Mouse (Mus musculus) thymus, postnatal 4 days (tissue): ENCODE data around the gene Chrd.
A peak's percentile ranks its signal among the peaks of the same experiment; 100 is the strongest.

Experiments used
- DNase-seq: peaks from one replicate; pipeline ENCODE4 v3.0.0; 2021

The Chrd gene

GRCm38 (mm10) chr16:20732925-20733730, at the start of gene Chrd:
Gene Chrd, plus strand, starts transcription at chr16:20733127.
- DNase-seq = no peak

- no peak for DNase-seq
Measured at GRCm38 (mm10) chr16:20690774-20691173, 42.2 kb upstream of the Chrd start.

GRCm38 (mm10) chr16:20691617-20692016, 41.3 kb upstream of the Chrd start:
- DNase-seq = no peak

- DNase-seq = no peak
Measured at GRCm38 (mm10) chr16:20692241-20692965, 40.5 kb upstream of the Chrd start.

- peak; percentile 85 for DNase-seq
Measured at GRCm38 (mm10) chr16:20693111-20693701, 39.7 kb upstream of the Chrd start, which contains the start of gene Fam131a. Gene Fam131a, plus strand, starts transcription at chr16:20693241.

- DNase-seq = no peak
Measured at GRCm38 (mm10) chr16:20694781-20695180, 38.1 kb upstream of the Chrd start.

- peak; percentile 46 for DNase-seq
Measured at GRCm38 (mm10) chr16:20695622-20696323, 37.2 kb upstream of the Chrd start.

GRCm38 (mm10) chr16:20699266-20699665, 33.7 kb upstream of the Chrd start:
- no peak for DNase-seq

GRCm38 (mm10) chr16:20700036-20700435, 32.9 kb upstream of the Chrd start:
- DNase-seq = no peak

- DNase-seq = no peak
Measured at GRCm38 (mm10) chr16:20701316-20701715, 31.6 kb upstream of the Chrd start.

GRCm38 (mm10) chr16:20701729-20702521, 31.0 kb upstream of the Chrd start:
- DNase-seq = no peak

- DNase-seq = peak; percentile 72
Measured at GRCm38 (mm10) chr16:20702522-20702893, 30.4 kb upstream of the Chrd start.

GRCm38 (mm10) chr16:20703071-20703470, 29.9 kb upstream of the Chrd start:
- DNase-seq = no peak

- DNase-seq = no peak
Measured at GRCm38 (mm10) chr16:20703699-20704400, 29.1 kb upstream of the Chrd start.

- DNase-seq = no peak
Measured at GRCm38 (mm10) chr16:20705786-20706185, 27.1 kb upstream of the Chrd start.

GRCm38 (mm10) chr16:20706407-20707055, 26.4 kb upstream of the Chrd start:
- no peak for DNase-seq

- no peak for DNase-seq
Measured at GRCm38 (mm10) chr16:20708220-20708938, 24.5 kb upstream of the Chrd start.

- DNase-seq = peak; percentile 90
Measured at GRCm38 (mm10) chr16:20708939-20709734, 23.8 kb upstream of the Chrd start.

- DNase-seq = no peak
Measured at GRCm38 (mm10) chr16:20710370-20710769, 22.6 kb upstream of the Chrd start.
